Mouse (Mus musculus): ENCODE data around the gene Ptprj.

Gene Ptprj

DNA sequence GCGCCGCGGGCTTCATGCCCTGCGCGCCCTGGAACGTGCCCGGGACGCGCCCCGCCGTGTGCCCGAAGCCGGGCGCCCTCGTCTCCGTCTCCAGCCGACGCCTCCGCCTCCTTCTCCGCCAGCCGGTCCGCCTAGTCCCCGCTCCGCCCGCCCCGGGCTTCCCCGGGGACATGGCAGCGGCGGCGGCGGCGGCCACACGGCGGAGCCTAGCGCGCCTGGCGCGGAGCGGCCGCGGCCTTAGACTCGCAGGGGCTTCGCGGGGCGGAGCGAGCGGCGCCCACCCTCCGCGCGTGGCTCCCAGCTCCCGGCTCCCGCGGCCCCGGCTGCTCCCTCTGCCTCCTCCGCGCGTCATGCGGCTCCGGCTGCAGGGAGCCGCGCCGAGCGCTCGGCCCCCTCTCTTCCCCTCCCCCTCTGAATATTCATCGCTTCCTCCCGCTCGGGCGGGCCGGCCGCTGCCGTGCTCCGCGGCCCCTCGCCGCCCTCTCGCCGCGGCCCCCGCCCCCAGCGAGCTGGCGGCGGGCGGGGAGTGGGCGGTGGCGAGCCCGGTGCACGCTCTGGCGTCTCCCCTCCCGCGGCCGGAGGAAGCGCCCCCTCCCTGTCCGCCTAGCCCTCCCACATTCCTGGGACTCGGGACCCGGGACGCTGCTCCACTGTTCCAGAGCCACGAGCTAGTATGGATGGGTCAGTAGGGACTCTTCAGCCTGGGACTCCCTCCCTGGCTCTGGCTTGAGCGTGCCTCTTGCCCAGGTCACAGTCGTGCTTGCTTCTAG is at the start of gene Ptprj:
Gene Ptprj, minus strand, starts transcription at position 412 of the 770 bp plus-strand sequence.
- DNase-seq (ENCODE audit: low spot score): peak; percentile 60

DNA sequence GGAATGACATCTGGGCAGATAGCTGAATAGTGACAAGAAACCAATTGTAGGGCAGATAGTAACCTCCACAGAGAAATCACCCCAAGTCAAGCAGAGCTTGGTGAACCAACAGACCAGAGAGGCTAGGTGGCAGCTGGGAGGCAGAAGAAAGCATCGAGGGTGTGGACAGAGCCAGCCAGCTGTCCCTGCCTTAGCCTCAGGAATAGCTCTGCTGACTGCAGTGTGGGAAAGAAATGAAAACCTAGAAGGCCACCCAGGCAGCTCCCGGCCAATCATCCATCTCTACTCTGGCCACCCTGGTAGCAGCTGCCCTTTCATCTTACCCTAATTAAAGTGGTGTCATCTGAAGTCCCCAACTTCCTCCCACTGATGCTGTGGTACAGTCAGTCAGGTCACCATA is 49.1 kb upstream of the Ptprj start:
- no peak for DNase-seq (ENCODE audit: low spot score)

DNA sequence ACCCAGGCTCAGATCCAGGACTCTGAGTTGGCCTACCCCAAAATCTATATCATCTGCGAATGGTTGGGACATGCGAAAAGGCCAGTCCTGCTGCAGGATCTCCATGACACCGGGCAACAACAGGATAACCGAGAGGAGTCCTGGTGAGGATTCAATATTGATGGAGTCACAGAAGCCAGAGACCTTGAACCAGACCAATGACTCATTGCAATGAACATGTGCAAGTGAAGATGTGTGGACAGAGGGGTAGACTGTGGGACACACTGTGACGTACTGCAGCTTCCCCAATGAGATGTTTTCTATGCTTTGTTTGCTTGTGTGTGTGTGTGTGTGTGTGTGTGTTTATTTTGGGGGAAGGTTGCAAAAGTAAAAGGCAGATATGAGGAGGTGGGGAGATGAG is 47.8 kb upstream of the Ptprj start:
- no peak for DNase-seq (ENCODE audit: low spot score)

DNA sequence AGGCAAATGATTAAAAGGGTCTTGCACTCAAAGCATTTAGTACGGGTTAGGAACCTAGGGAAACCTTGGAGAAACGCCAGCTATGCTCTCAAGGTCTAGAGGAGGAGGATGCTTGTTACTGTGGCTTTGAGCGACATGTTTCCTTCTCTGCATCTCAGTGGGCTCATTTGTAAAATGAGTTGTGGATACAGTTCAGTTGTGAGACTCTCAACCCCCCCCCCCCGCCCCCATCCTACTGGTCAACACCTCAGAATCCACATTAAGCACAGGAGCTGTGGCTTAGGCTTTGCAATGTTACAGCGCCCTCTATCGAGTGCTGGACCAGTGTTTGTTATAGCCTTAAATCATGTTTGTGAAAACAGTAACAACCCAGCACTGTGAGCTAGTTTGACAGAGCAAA is 44.5 kb upstream of the Ptprj start:
- peak; percentile 86 for DNase-seq (ENCODE audit: low spot score)

GRCm38 (mm10) chr2:90624339-90624738 is 43.9 kb upstream of the Ptprj start:
- no peak for DNase-seq (ENCODE audit: low spot score)

- no peak for DNase-seq (ENCODE audit: low spot score)
These were observed 40.4 kb upstream of the Ptprj start for GRCm38 (mm10) chr2:90620815-90621214.

DNA sequence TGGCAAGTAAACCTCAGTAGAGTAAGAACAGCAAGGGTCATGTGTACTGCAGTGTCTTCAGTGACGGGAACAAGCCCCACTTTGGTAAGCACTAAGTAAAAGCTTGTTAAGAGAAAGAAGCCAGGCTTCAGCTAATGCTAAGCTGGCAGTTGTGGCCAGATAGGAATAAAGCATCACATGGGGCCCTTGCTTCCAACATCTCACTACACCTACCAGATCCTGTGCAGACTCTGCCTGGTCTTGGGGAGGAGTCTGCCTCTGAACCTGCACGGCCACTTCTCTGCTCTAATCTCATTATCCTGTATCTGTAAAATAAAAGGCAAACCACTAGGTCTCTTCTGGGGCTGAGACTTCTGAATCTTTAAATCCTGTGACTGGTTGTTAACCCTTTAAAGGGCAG is 39.2 kb upstream of the Ptprj start:
- DNase-seq (ENCODE audit: low spot score): no peak

DNA sequence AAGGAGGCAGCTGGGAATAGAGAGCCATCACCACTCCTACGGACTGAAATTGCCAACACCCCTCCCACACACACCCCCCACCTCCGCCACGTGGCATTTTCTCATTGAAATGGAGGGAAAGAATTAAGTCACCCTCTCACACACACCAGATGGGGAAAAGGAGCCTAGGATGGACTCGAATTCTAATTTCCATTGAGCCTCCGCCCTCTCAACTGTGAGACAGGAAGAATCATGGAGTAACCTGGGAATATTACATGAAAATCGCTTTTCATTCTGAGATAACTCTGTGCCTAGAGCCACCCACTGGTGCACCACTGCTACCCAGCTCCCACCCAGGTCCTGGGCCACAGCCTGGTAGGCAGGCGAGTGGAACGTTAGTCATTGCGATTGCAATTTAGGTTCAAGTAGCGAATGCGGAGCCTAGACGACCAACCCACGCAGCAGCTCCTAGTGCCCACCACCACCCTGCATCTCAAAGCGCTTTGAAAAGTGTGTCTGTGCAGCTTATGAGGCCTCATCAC is 34.3 kb upstream of the Ptprj start:
- DNase-seq (ENCODE audit: low spot score): peak; percentile 27

DNA sequence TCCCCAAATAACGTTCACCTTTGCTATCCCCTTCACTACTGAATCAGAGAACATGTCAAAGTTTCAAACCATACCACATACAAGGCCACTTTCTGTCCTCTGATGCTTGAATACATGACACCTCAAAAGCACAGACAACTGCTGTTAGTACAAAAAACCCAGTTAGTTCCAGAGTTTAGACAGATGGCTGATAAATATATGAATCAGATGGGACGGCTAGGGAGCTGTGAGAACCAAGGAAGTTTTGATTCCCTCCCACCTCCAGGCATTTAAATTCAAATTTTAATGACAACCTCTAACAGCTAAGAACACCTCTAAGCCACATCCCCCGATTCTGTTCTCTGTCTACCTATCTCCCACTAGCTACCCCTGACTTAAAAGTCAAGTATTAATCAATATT is 33.1 kb upstream of the Ptprj start:
- DNase-seq (ENCODE audit: low spot score): no peak

- no peak for DNase-seq (ENCODE audit: low spot score)
These were observed 32.6 kb upstream of the Ptprj start for GRCm38 (mm10) chr2:90613006-90613405.

DNA sequence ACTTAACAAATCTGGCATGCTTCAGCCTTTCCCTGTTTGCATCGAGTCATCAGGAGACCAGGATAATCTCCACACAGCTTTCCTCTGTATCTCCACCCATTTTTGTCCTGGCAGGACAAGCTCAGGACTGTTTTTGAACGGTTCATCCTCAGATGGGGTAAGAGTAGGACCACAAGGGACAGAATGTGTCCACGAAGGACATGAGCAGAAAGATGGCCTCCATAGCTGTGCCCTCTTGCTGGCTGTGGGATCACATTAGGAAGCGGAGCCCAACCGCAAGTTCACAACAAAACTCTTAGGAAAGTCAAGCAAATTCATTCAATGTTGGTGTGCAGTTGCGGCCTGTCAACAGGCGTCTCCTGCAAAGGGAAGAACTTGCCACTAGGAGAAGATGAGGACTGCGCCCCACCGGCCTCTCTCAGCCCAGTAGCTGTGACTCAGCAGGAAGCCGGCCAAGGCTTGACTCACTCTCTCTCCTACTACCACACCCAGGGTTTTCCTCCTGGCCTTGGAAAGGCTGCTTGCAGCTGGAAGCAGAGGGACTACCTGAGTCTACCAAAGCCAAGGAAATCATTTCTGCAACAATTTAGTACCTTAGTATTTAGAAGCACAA is 31.6 kb upstream of the Ptprj start:
- DNase-seq (ENCODE audit: low spot score): no peak

GRCm38 (mm10) chr2:90601056-90601455 is 20.6 kb upstream of the Ptprj start:
- DNase-seq (ENCODE audit: low spot score): no peak

DNA sequence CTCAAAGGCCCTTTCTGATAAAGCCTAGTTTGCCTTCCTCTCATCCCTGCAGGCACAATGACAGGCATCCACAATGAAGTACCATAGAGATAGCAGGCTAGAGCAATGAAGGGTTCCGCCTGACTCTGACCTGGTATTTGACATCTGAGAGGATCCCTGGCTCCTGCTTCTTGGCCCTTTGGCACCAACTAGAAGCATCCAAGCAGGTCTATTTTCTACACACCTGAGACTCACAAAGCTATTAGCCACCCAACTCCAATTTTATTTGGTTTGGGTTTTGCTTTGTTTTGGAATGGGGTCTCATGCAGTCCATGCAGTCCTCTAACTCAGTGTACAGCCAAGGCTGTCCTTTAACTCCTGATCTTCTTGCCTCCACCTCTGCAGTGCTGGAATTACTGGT is 7.7 kb upstream of the Ptprj start:
- DNase-seq (ENCODE audit: low spot score): no peak

DNA sequence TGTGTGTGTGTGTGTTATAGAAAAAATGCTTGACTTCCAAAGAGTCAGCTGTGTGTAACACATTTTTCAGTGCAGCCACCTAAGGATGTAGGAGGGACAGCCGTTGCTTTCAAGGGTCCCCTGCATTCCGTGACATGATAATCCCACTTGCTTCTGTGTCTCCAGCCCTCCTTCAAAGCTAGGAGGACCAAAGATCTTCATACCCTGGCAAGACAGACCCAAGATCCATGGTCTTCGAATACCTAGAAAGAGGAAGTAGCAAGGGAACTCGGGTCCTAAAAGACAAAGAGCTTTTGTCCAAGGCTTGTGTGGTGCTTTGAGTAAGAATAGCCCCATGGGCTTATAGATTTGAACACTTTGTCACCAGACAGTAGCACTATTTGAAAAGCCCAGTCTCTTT is 4.1 kb upstream of the Ptprj start:
- no peak for DNase-seq (ENCODE audit: low spot score)

- DNase-seq (ENCODE audit: low spot score): no peak
These were observed 3.2 kb upstream of the Ptprj start for GRCm38 (mm10) chr2:90583628-90584131.

- DNase-seq (ENCODE audit: low spot score): no peak
These were observed 2.4 kb upstream of the Ptprj start for GRCm38 (mm10) chr2:90582814-90583213.

DNA sequence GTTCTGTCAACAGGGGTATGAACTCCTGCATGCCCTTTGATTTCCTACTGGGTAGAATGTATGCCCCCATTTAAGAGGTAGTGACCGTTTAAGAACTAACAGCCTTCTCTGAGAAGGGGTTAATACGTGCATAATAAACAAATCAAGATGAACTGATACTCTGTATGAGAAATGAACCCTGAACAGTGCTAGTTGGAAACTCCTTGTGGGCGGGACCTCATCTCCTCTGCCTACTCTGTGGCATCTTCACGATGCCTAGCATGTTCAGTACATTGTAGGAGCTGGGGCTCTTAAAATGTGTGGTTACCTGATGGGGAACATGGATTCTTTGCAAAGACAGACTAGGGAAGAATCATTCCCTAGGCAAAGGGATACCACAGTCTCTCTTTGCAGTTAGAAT is 1.9 kb upstream of the Ptprj start:
- no peak for DNase-seq (ENCODE audit: low spot score)

DNA sequence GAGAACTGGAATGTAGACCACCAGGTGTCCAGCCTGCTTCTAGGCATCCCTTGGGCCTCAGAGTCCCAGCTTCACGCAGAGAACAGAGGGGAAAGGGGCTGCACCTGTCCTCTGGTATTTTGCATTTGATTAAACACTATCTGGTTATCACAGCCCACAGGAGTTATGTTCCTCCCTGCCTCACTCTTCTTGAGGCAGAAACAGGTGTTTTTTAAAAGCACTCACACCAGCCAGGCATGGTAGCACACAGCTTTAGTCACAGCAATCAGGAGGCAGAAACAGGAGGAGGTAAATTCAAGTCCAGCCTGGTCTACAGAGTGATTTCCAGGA is 1.3 kb upstream of the Ptprj start:
- no peak for DNase-seq (ENCODE audit: low spot score)

DNA sequence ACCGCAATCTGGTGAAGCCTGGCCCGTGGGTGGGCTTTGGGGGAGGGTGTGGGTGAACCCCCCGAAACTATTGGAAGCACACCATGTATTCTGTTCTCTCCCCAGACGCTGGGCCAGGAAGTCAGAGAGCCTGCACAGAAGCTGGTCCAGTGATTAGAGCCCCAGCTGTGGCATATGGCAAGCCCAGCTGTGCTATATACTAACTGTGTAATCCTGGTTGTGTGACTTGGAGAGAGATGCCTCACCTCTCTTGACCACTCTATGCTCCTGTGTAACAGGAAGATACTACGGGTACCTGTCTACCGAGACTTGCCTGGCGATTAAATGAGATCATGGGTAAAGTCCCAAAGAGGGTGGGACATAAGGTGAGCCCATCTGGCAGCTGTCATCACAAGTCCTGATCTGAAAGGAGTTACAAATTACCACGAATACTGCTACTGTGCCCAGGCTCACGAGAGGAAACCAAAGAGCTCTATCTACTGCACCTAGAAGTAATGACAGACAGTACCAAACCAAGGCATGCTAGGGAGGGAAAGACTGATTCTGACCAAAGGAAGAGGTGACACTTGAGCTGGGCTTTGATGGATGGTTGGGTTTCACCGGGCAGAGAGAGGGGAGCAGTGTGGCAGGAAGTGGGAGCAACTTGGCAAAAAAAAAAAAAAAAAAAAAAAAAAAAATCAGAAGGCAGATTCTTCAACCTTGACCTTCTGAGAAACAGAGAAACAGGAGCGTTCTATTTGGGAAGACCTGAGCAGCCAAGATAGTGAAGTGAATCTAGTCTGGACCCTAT is 754 bp upstream of the Ptprj start:
- no peak for DNase-seq (ENCODE audit: low spot score)

DNA sequence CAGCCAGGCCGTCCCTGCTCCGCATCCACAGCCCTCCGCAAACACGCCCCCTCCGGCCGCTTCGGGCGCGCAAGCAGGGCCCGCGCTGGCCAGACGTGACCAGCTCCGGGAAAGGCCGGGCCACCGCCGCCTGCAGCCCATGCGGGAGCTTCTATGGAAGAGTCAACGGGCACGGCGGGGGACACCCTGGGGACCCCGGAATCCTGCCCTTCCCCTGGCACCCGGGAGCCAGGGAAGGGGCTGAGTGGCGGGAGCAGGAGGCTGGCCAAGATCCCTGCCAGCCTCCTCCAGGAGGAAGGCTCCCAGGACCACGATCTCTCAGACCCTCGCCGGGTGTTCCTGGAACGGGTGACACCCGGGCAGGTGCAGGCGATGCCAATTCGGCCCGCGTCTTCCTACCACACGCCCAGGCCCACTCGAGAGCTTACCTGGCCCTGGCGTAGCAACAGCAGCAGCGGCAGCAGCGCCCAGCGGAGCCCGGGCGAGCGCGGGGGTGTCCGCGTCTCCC is 665 bp downstream of the Ptprj start:
- DNase-seq (ENCODE audit: low spot score): peak; percentile 47

DNA sequence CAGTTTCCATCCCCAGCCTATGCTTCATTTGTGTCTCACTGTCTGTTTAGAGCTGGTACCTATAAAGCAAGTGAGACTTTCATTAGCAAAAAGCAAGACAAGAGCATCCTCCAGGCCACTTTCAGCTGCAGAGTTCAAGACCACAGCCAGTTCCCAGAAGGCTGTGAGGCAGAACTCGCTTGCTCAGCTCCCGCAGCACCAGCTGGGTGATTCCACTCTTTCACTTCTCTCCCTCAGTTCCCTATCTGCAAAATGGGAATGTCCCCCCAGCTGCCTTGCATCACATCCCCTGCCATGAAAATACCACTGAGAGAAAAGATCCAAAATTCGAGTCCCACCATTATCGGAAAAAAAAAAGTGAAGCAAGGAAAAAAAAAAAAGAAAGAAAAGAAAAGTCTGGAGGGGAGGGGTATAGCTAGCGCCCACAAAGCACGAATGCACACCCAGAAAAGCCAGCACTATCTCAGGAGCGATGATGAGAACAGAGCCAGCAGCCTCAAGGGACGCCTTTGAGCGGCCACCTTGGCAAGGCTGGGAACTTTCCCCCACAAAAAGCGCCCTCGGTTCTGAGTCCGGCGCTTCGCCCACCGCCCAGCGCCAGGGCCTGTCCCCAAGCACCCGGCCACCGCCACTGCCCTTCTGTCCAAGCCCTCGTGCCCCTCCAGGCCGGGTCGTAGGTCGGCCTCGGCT is 1.3 kb downstream of the Ptprj start:
- peak; percentile 55 for DNase-seq (ENCODE audit: low spot score)

Measured in layer of hippocampus, adult 11-12 months (tissue).